Mouse (Mus musculus): ENCODE data around the gene Bicd1.

- TF ChIP-seq ETS1 (IDR thresholded peaks at IDR 0.05; ENCODE audit: low read depth, low read length) (no peak), CHD2 (IDR thresholded peaks at IDR 0.05; ENCODE audit: low read length) (no peak), BHLHE40 (IDR thresholded peaks at IDR 0.05; ENCODE audit: borderline replicate concordance, low read depth, low read length) (no peak), MEF2A (IDR thresholded peaks at IDR 0.05; ENCODE audit: extremely low read depth, insufficient replicate concordance, low read depth, low read length, poor library complexity, severe bottlenecking) (no peak)
Observed at GRCm38 (mm10) chr6:149366403-149366802, 42.3 kb upstream of the Bicd1 start.
